Mouse (Mus musculus) liver, postnatal 0 days (tissue): ENCODE measurements around the gene Edn1. TPM values are rescaled to one million over a fixed set of nuclear protein-coding genes. Genes with fewer than 3 reads are reported as not detected.

Source experiments
- ATAC-seq: fragments of 200-750 bp; cut with Nextera tagmentation; 2 replicates; pipeline ENCODE4 v1.8.0; 2017; ENCODE audit warnings: mild to moderate bottlenecking, moderate library complexity
- DNase-seq: peaks from one replicate; pipeline ENCODE4 v3.0.0-alpha.2; 2016
- H3K27ac ChIP-seq: fragments of 300-500 bp; sonication (generic); 2 replicates; pipeline ENCODE4 v1.5.1; 2014; ENCODE audit warnings: antibody characterized with exemption, moderate library complexity, mild to moderate bottlenecking, low read depth
- H3K27me3 ChIP-seq: fragments of 300-500 bp; sonication (generic); 2 replicates; pipeline ENCODE4 v1.6.1; 2014; ENCODE audit warnings: low read length, control low read depth, mixed read lengths; ENCODE audit not compliant: insufficient read depth
- H3K36me3 ChIP-seq: fragments of 300-500 bp; sonication (generic); replicated peaks from 2 replicates; pipeline ENCODE4 v1.6.1; 2014; ENCODE audit warnings: mild to moderate bottlenecking, control low read depth, low read length, moderate library complexity, mixed read lengths; ENCODE audit not compliant: insufficient read depth
- H3K4me1 ChIP-seq: fragments of 300-500 bp; sonication (generic); 2 replicates; pipeline ENCODE4 v1.6.1; 2014; ENCODE audit warnings: antibody characterized with exemption, mild to moderate bottlenecking, control low read depth; ENCODE audit not compliant: insufficient read depth
- H3K4me2 ChIP-seq: fragments of 300-500 bp; sonication (generic); 2 replicates; pipeline ENCODE4 v1.6.1; 2014; ENCODE audit warnings: low read depth, mild to moderate bottlenecking, low read length, moderate library complexity, mixed read lengths
- H3K4me3 ChIP-seq: fragments of 300-500 bp; sonication (generic); 2 replicates; pipeline ENCODE4 v1.5.1; 2014; ENCODE audit warnings: low read depth, low read length
- H3K9ac ChIP-seq: fragments of 300-500 bp; sonication (generic); replicated peaks from 2 replicates; pipeline ENCODE4 v1.6.1; 2014; ENCODE audit warnings: mild to moderate bottlenecking, moderate library complexity
- H3K9me3 ChIP-seq: fragments of 300-500 bp; sonication (generic); 2 replicates; pipeline ENCODE4 v1.6.1; 2016; ENCODE audit warnings: mild to moderate bottlenecking, control low read depth, low read length, mixed read lengths
- CTCF ChIP-seq: sonication (generic); IDR thresholded peaks from 2 replicates; pipeline ENCODE4 v1.5.1; 2016; ENCODE audit warnings: antibody characterized with exemption, low read depth
- EP300 ChIP-seq: IDR thresholded peaks from 2 replicates; pipeline ENCODE4 v1.6.1; 2016; ENCODE audit warnings: antibody characterized with exemption, low read depth, mild to moderate bottlenecking
- WGBS: fragments of 180-500 bp; shearing (Covaris S2); extraction: QIAGEN DNeasy Blood & Tissue Kit; methylation state at CpG from one replicate; pipeline ENCODE4 v1.1.7; 2014; ENCODE audit not compliant: insufficient replicate concordance; 5-methylcytosine and 5-hydroxymethylcytosine counted together
- polyA plus RNA-seq: library from polyadenylated mRNA; unstranded; fragments of >200 nt; fragmentation: Nextera tagmentation; extraction: Ambion mirVana; gene quantifications from 2 replicates; pipeline ENCODE4 v1.2.1, GENCODE M21; 2015

Edn1 gene
- polyA plus RNA-seq, 1 experiment from 2014 or later = 0.66 TPM

GRCm38 (mm10) chr13:42276774-42277454 lies 24.4 kb upstream of the Edn1 start:
- Histone ChIP-seq H3K27me3 (no peaks in the 10 kb centered on the region), H3K4me3 (no peak overlapping the region), H3K36me3 (no peaks in the 10 kb centered on the region), H3K4me2 (no peak overlapping the region), H3K9ac (no peak overlapping the region), H3K27ac (peak overlapping the region; percentile 84; the same call in 1 of the 2 replicates), H3K4me1 (peaks cover 6% of the 10 kb centered on the region; the same call in 1 of the 2 replicates), H3K9me3 (no peaks in the 10 kb centered on the region)
- peak; percentile 62 for ATAC-seq
- 66% methylated on average over 9 of the region's 9 CpGs for WGBS
- no peak for DNase-seq
- TF ChIP-seq CTCF = no peak
- no peak for TF ChIP-seq EP300

GRCm38 (mm10) chr13:42277751-42278150 lies 23.5 kb upstream of the Edn1 start:
- TF ChIP-seq CTCF = no peak
- TF ChIP-seq EP300 = no peak
- H3K27me3 ChIP-seq = no peaks in the 10 kb centered on the region
- peaks cover 6% of the 10 kb centered on the region; the same call in 1 of the 2 replicates for H3K4me1 ChIP-seq
- H3K9me3 ChIP-seq = no peaks in the 10 kb centered on the region
- H3K27ac ChIP-seq = peak overlapping the region; percentile 84
- WGBS = 39% methylated on average over 2 of the region's 2 CpGs
- ATAC-seq (peak; percentile 91), DNase-seq (peak; percentile 54)
- no peak overlapping the region for H3K4me2 ChIP-seq
- no peak overlapping the region for H3K4me3 ChIP-seq
- no peak overlapping the region for H3K9ac ChIP-seq
- H3K36me3 ChIP-seq = no peaks in the 10 kb centered on the region

- H3K4me1 ChIP-seq = no peaks in the 10 kb centered on the region
- no peaks in the 10 kb centered on the region for H3K36me3 ChIP-seq
- DNase-seq = no peak
- H3K4me2 ChIP-seq = no peak overlapping the region
- no peak overlapping the region for H3K9ac ChIP-seq
- no peaks in the 10 kb centered on the region for H3K27me3 ChIP-seq
- TF ChIP-seq CTCF (no peak), EP300 (no peak)
- H3K27ac ChIP-seq = no peak overlapping the region
- ATAC-seq = no peak
- no peak overlapping the region for H3K4me3 ChIP-seq
- H3K9me3 ChIP-seq = no peaks in the 10 kb centered on the region
- WGBS = 68% methylated on average over 3 of the region's 3 CpGs
Measured at GRCm38 (mm10) chr13:42285896-42286295, 15.4 kb upstream of the Edn1 start.

GRCm38 (mm10) chr13:42286768-42287167 lies 14.5 kb upstream of the Edn1 start:
- H3K4me1 ChIP-seq = no peaks in the 10 kb centered on the region
- H3K27me3 ChIP-seq = no peaks in the 10 kb centered on the region
- no peaks in the 10 kb centered on the region for H3K9me3 ChIP-seq
- WGBS = 84% methylated on average over 4 of the region's 4 CpGs
- no peak overlapping the region for H3K4me3 ChIP-seq
- H3K4me2 ChIP-seq = no peak overlapping the region
- H3K9ac ChIP-seq = no peak overlapping the region
- no peak overlapping the region for H3K27ac ChIP-seq
- TF ChIP-seq EP300 (no peak), CTCF (no peak)
- ATAC-seq = no peak
- H3K36me3 ChIP-seq = no peaks in the 10 kb centered on the region
- DNase-seq = no peak

- TF ChIP-seq CTCF (no peak), EP300 (no peak)
- ATAC-seq = no peak
- whole genome bisulfite sequencing = 76% methylated on average over 5 of the region's 5 CpGs
- no peaks in the 10 kb centered on the region for H3K36me3 ChIP-seq
- no peak overlapping the region for H3K4me2 ChIP-seq
- no peaks in the 10 kb centered on the region for H3K27me3 ChIP-seq
- no peak for DNase-seq
- H3K4me1 ChIP-seq = no peaks in the 10 kb centered on the region
- H3K4me3 ChIP-seq = no peak overlapping the region
- no peak overlapping the region for H3K27ac ChIP-seq
- H3K9me3 ChIP-seq = no peaks in the 10 kb centered on the region
- no peak overlapping the region for H3K9ac ChIP-seq
Measured at GRCm38 (mm10) chr13:42292593-42292992, 8.7 kb upstream of the Edn1 start.

DNA sequence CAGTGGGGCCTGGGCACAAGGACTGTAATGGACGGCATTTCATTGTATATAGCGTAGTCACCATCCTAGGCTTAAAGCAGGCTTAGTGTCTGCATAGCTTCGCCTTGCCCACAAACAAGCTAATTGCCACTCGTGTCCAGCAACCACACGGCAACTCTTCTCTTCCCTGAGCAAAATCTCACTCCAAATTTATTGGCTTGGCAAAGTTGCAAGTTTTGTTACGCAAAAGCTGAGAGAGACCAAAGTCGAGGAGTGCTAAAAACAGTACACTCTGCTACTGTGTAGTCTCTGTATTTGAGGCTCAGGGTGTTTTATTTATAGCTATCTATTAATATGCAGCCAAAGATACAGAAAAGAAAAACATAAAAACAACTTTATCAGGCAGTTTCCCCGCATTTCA lies 3.0 kb upstream of the Edn1 start:
- Histone ChIP-seq H3K27me3 (peaks cover 17% of the 10 kb centered on the region), H3K4me1 (peaks cover 10% of the 10 kb centered on the region), H3K36me3 (no peaks in the 10 kb centered on the region), H3K27ac (peak overlapping the region; percentile 34; the same call in 1 of the 2 replicates), H3K4me2 (no peak overlapping the region), H3K4me3 (no peak overlapping the region), H3K9me3 (no peaks in the 10 kb centered on the region), H3K9ac (no peak overlapping the region)
- TF ChIP-seq EP300 (no peak), CTCF (no peak)
- DNase-seq = peak; percentile 33
- ATAC-seq = peak; percentile 64
- 61% methylated on average over 8 of the region's 8 CpGs for WGBS
